ENCODE assay signal across 13 mouse cellular contexts in genomic region chr6:142926901-142927605, GRCm38 (mm10).
"Had no signal": no experiment of that assay in that cellular context is flagged by ENCODE, and none has a peak within 500 bp of the region (broad histone marks: within the 10 kb centered on the region; RNA-seq: fewer than 3 reads in every experiment).

No protein-coding gene starts in this region.

- H3K9me3 ChIP-seq: limb, embryonic 10.5 days; liver, embryonic 12.5 days; lung, embryonic 15.5 days; midbrain, embryonic 10.5 days; neural tube, embryonic 13.5 days had no signal

- H3K4me2 ChIP-seq: liver, embryonic 12.5 days; lung, embryonic 15.5 days; neural tube, embryonic 13.5 days had no signal

- DNase-seq: kidney, adult 2 months; kidney, postnatal 25 days; lung, postnatal 14 days; spleen, adult 18-20 months; thymus, adult 18-20 months had no signal

- ATAC-seq: intestine, embryonic 16.5 days; liver, embryonic 12.5 days; midbrain, embryonic 16.5 days had no signal

- H3K36me3 ChIP-seq: limb, embryonic 10.5 days; liver, embryonic 12.5 days; lung, embryonic 15.5 days; midbrain, embryonic 10.5 days; neural tube, embryonic 13.5 days had no signal

- H3K27ac ChIP-seq: left cerebral cortex, adult 2 months; limb, embryonic 10.5 days; liver, embryonic 12.5 days; lung, embryonic 15.5 days; midbrain, embryonic 10.5 days; neural tube, embryonic 13.5 days had no signal

- H3K4me3 ChIP-seq: left cerebral cortex, adult 2 months; limb, embryonic 10.5 days; liver, embryonic 12.5 days; lung, embryonic 15.5 days; midbrain, embryonic 10.5 days; neural tube, embryonic 13.5 days had no signal

- H3K9ac ChIP-seq: liver, embryonic 12.5 days; lung, embryonic 15.5 days; neural tube, embryonic 13.5 days had no signal

- H3K4me1 ChIP-seq: limb, embryonic 10.5 days; liver, embryonic 12.5 days; lung, embryonic 15.5 days; midbrain, embryonic 10.5 days had no signal

- H3K27me3 ChIP-seq: liver, embryonic 12.5 days; lung, embryonic 15.5 days; neural tube, embryonic 13.5 days had no signal
